Comparison of ENCODE assay signal across 22 mouse cellular contexts in genomic region chr5:9047150-9047790, GRCm38 (mm10). TPM values are rescaled to one million over a fixed set of nuclear protein-coding genes. Genes with fewer than 3 reads are reported as not detected.
DNase-seq lines count a peak whose midpoint lies in the region; ATAC-seq and TF ChIP-seq lines count a peak whose summit lies in the region.
"Had no signal": no experiment of that assay in that cellular context is flagged by ENCODE, and none has a peak within 500 bp of the region (broad histone marks: within the 10 kb centered on the region; RNA-seq: fewer than 3 reads in every experiment).

No protein-coding gene starts in this region.

- TF ChIP-seq EP300 in CH12.LX (IDR thresholded peaks at IDR 0.05; ENCODE audit: low read length): no peak

- H3K27me3 ChIP-seq in liver, adult 2 months (ENCODE audit: control insufficient read depth, insufficient read depth, low read length): no peaks in the 10 kb centered on the region
- no peaks in the 10 kb centered on the region for H3K27me3 ChIP-seq in liver, embryonic 12.5 days (replicated peaks)
- H3K27me3 ChIP-seq in CH12.LX (replicated peaks): no peaks in the 10 kb centered on the region
- no peaks in the 10 kb centered on the region for H3K27me3 ChIP-seq in intestine, postnatal 0 days (replicated peaks; ENCODE audit: control insufficient read depth, insufficient read depth, low read length)
- H3K27me3 ChIP-seq in stomach, embryonic 16.5 days (ENCODE audit: control insufficient read depth, insufficient read depth, low read length): no peaks in the 10 kb centered on the region
- H3K27me3 ChIP-seq in hindbrain, postnatal 0 days (ENCODE audit: insufficient read depth, low read length): no peaks in the 10 kb centered on the region
- H3K27me3 ChIP-seq: embryonic facial prominence, embryonic 12.5 days; forebrain, embryonic 15.5 days; heart, embryonic 15.5 days had no signal

- dilution Hi-C loops in CH12.LX (cut with MboI; ENCODE audit: extremely low pct_ligation_motif_present, extremely low pct_unique_long_range_greater_than_20kb, low sequenced_read_pairs): no loop called here

- H3K4me3 ChIP-seq in liver, adult 2 months (ENCODE audit: insufficient read depth, low read depth, low read length): no peak overlapping the region
- no peak overlapping the region for H3K4me3 ChIP-seq in liver, embryonic 12.5 days
- no peak overlapping the region for H3K4me3 ChIP-seq in CH12.LX (replicated peaks in 1 of 3; ENCODE audit: low read depth in 2 of 3, low read length in 2 of 3, poor library complexity in 1 of 3)
- H3K4me3 ChIP-seq in intestine, postnatal 0 days (ENCODE audit: low read depth, low read length): no peak overlapping the region
- no peak overlapping the region for H3K4me3 ChIP-seq in stomach, embryonic 16.5 days (replicated peaks; ENCODE audit: low read length)
- no peak overlapping the region for H3K4me3 ChIP-seq in hindbrain, postnatal 0 days (ENCODE audit: low read length)
- H3K4me3 ChIP-seq: embryonic facial prominence, embryonic 12.5 days; forebrain, embryonic 15.5 days; heart, adult 2 months; heart, embryonic 15.5 days; hindbrain, embryonic 10.5 days had no signal

- H3K27ac ChIP-seq in liver, adult 2 months (replicated peaks; ENCODE audit: insufficient read depth, low read depth, low read length): peak overlapping the region; percentile 95
- H3K27ac ChIP-seq in liver, embryonic 12.5 days: no peak overlapping the region
- H3K27ac ChIP-seq in CH12.LX (ENCODE audit: insufficient read depth, low read depth): no peak overlapping the region
- H3K27ac ChIP-seq in intestine, postnatal 0 days (ENCODE audit: low read depth, low read length): peak overlapping the region; percentile 54; the same call in 1 of the 2 replicates
- no peak overlapping the region for H3K27ac ChIP-seq in stomach, embryonic 16.5 days (ENCODE audit: low read length)
- H3K27ac ChIP-seq in hindbrain, postnatal 0 days: no peak overlapping the region
- H3K27ac ChIP-seq: embryonic facial prominence, embryonic 12.5 days; forebrain, embryonic 15.5 days; heart, adult 2 months; heart, embryonic 15.5 days; hindbrain, embryonic 10.5 days had no signal

- no peaks in the 10 kb centered on the region for H3K79me2 ChIP-seq in liver, adult 2 months (ENCODE audit: control insufficient read depth, insufficient read depth, low read length)
- no peaks in the 10 kb centered on the region for H3K79me2 ChIP-seq in CH12.LX (replicated peaks; ENCODE audit: control insufficient read depth, extremely low read depth, insufficient read depth, poor library complexity, severe bottlenecking)

- no peak for TF ChIP-seq CTCF in liver, adult 2 months (IDR thresholded peaks at IDR 0.05; ENCODE audit: low read depth, low read length)
- TF ChIP-seq CTCF in CH12.LX (conservative IDR thresholded peaks at IDR 0.05 in 1 of 2, IDR thresholded peaks at IDR 0.05 in 1 of 2; ENCODE audit: low read depth in 2 of 2, low read length in 2 of 2): no peak
- no peak for TF ChIP-seq CTCF in intestine, postnatal 0 days (IDR thresholded peaks at IDR 0.05; ENCODE audit: low read depth)
- no peak for TF ChIP-seq CTCF in hindbrain, postnatal 0 days (IDR thresholded peaks at IDR 0.05; ENCODE audit: low read depth)

- ATAC-seq in liver, embryonic 12.5 days: no peak
- ATAC-seq in intestine, postnatal 0 days: peak; percentile 73
- ATAC-seq in stomach, embryonic 16.5 days (ENCODE audit: insufficient read depth, low FRiP score): peak; percentile 68; the same call in 1 of the 2 replicates
- ATAC-seq in hindbrain, postnatal 0 days: no peak
- ATAC-seq: activated CD4-positive, CD25-positive, alpha-beta regulatory T cell, adult 4 months; forebrain, embryonic 15.5 days; Patski had no signal

- no peaks in the 10 kb centered on the region for H3K36me3 ChIP-seq in liver, adult 2 months (ENCODE audit: control insufficient read depth, insufficient read depth, low read length)
- no peaks in the 10 kb centered on the region for H3K36me3 ChIP-seq in liver, embryonic 12.5 days
- no peaks in the 10 kb centered on the region for H3K36me3 ChIP-seq in CH12.LX (replicated peaks in 1 of 2; ENCODE audit: control insufficient read depth in 1 of 2, insufficient read depth in 1 of 2, low read length in 1 of 2)
- H3K36me3 ChIP-seq in intestine, postnatal 0 days (ENCODE audit: control insufficient read depth, insufficient read depth): no peaks in the 10 kb centered on the region
- no peaks in the 10 kb centered on the region for H3K36me3 ChIP-seq in stomach, embryonic 16.5 days (ENCODE audit: control insufficient read depth, insufficient read depth, low read length)
- no peaks in the 10 kb centered on the region for H3K36me3 ChIP-seq in hindbrain, postnatal 0 days (ENCODE audit: insufficient read depth, low read length)
- H3K36me3 ChIP-seq: embryonic facial prominence, embryonic 12.5 days; forebrain, embryonic 15.5 days; heart, embryonic 15.5 days; hindbrain, embryonic 10.5 days had no signal

- no peak overlapping the region for H3K4me2 ChIP-seq in liver, embryonic 12.5 days
- H3K4me2 ChIP-seq in CH12.LX (ENCODE audit: insufficient read depth, low read depth, poor library complexity, severe bottlenecking): 0 out of 2 replicates have a peak overlapping the region, but pooled peaks have one; percentile 55
- H3K4me2 ChIP-seq in intestine, postnatal 0 days (replicated peaks; ENCODE audit: low read depth): no peak overlapping the region
- no peak overlapping the region for H3K4me2 ChIP-seq in stomach, embryonic 16.5 days (ENCODE audit: low read depth, low read length)
- H3K4me2 ChIP-seq in hindbrain, postnatal 0 days (ENCODE audit: low read depth, low read length): no peak overlapping the region
- H3K4me2 ChIP-seq: embryonic facial prominence, embryonic 12.5 days; forebrain, embryonic 15.5 days; heart, embryonic 11.5 days; heart, embryonic 15.5 days had no signal

- TF ChIP-seq POLR2A in liver, adult 2 months (IDR thresholded peaks at IDR 0.05; ENCODE audit: extremely low read depth, insufficient read depth, low read length): no peak
- no peak for TF ChIP-seq POLR2A in CH12.LX (IDR thresholded peaks at IDR 0.05; ENCODE audit: low read depth, low read length)

- in situ Hi-C loops in CH12.LX (cut with MboI; ENCODE audit: low pct_ligation_motif_present, low pct_unique_long_range_greater_than_20kb, low sequenced_read_pairs): loop anchor here (10.0 kb wide), 1 partner anchor 102 kb away; no protein-coding TSS in a partner anchor

- peaks cover 22% of the 10 kb centered on the region for H3K4me1 ChIP-seq in liver, adult 2 months (ENCODE audit: control insufficient read depth, insufficient read depth, low read length)
- no peaks in the 10 kb centered on the region for H3K4me1 ChIP-seq in liver, embryonic 12.5 days
- peaks cover 11 to 34% of the 10 kb centered on the region in 2 experiments for H3K4me1 ChIP-seq in CH12.LX (ENCODE audit: control insufficient read depth in 1 of 2, insufficient read depth in 2 of 2)
- H3K4me1 ChIP-seq in intestine, postnatal 0 days (replicated peaks; ENCODE audit: control insufficient read depth, insufficient read depth, low read length): no peaks in the 10 kb centered on the region
- H3K4me1 ChIP-seq in stomach, embryonic 16.5 days (ENCODE audit: control insufficient read depth, insufficient read depth, low read length): peaks cover 5% of the 10 kb centered on the region; the same call in 1 of the 2 replicates
- no peaks in the 10 kb centered on the region; the same call in 1 of the 2 replicates for H3K4me1 ChIP-seq in hindbrain, postnatal 0 days (ENCODE audit: insufficient read depth, low read length)
- H3K4me1 ChIP-seq: embryonic facial prominence, embryonic 12.5 days; heart, embryonic 15.5 days had no signal

- peak overlapping the region; percentile 58; the same call in 1 of the 2 replicates for H3K9ac ChIP-seq in liver, adult 2 months (ENCODE audit: low read depth, low read length)
- no peak overlapping the region for H3K9ac ChIP-seq in liver, embryonic 12.5 days
- no peak overlapping the region for H3K9ac ChIP-seq in CH12.LX (ENCODE audit: insufficient read depth, low read depth)
- H3K9ac ChIP-seq in intestine, postnatal 0 days (ENCODE audit: low read depth, low read length): no peak overlapping the region
- H3K9ac ChIP-seq in stomach, embryonic 16.5 days (ENCODE audit: low read length): no peak overlapping the region
- no peak overlapping the region for H3K9ac ChIP-seq in hindbrain, postnatal 0 days (replicated peaks; ENCODE audit: low read length)
- H3K9ac ChIP-seq: embryonic facial prominence, embryonic 12.5 days; forebrain, embryonic 15.5 days; heart, embryonic 15.5 days had no signal

- WGBS in liver, adult 2 months: 35% methylated on average over 10 of the region's 10 CpGs
- WGBS in liver, embryonic 12.5 days (ENCODE audit: insufficient replicate concordance): 65% methylated on average over 10 of the region's 10 CpGs
- WGBS in intestine, postnatal 0 days: 54% methylated on average over 10 of the region's 10 CpGs
- 69% methylated on average over 10 of the region's 10 CpGs for WGBS in stomach, embryonic 16.5 days
- 80% methylated on average over 10 of the region's 10 CpGs for WGBS in hindbrain, postnatal 0 days

- H3K9me3 ChIP-seq in liver, embryonic 12.5 days (replicated peaks): no peaks in the 10 kb centered on the region
- no peaks in the 10 kb centered on the region for H3K9me3 ChIP-seq in CH12.LX (replicated peaks; ENCODE audit: low read length)
- no peaks in the 10 kb centered on the region for H3K9me3 ChIP-seq in intestine, postnatal 0 days (ENCODE audit: control insufficient read depth)
- H3K9me3 ChIP-seq in stomach, embryonic 16.5 days (replicated peaks; ENCODE audit: control insufficient read depth, low read length): no peaks in the 10 kb centered on the region
- no peaks in the 10 kb centered on the region for H3K9me3 ChIP-seq in hindbrain, postnatal 0 days (ENCODE audit: low read length)
- H3K9me3 ChIP-seq: embryonic facial prominence, embryonic 12.5 days; forebrain, embryonic 15.5 days; heart, embryonic 15.5 days; hindbrain, embryonic 10.5 days had no signal

- peak; percentile 91 for DNase-seq in liver, adult 2 months (ENCODE audit: extremely low read depth, low read depth, low spot score)
- DNase-seq in CH12.LX (ENCODE audit: extremely low read depth): no peak
- no peak for DNase-seq in hindbrain, postnatal 0 days (ENCODE audit: low spot score)
- no peak for DNase-seq in kidney, adult 11 months
- no peak for DNase-seq in testis, postnatal 14 days (ENCODE audit: low spot score)
- DNase-seq: adrenal gland, postnatal 14 days; cerebellum, adult 11-12 months; cerebellum, adult 9-10 months; cerebellum, postnatal 25 days; gastrocnemius, postnatal 36 days; heart, adult 2 months; heart, postnatal 14 days had no signal

- TF ChIP-seq RAD21 in CH12.LX (IDR thresholded peaks at IDR 0.05; ENCODE audit: low read depth, low read length): no peak

RNA-seq across cellular contexts. Expression of gene Crot, which starts 50.1 kb away (rescaled TPM):
- total RNA-seq in liver, adult 2 months (2014; rRNA removed): 480 and 523 TPM in 2 replicates
- polyA plus RNA-seq in liver, adult 2 months (2012; rRNA removed): 152 and 154 TPM in 2 replicates
- polyA plus RNA-seq in liver, embryonic 12.5 days (2016; fragmentation: Nextera tagmentation; extraction: Ambion mirVana): 30.1 and 31.4 TPM in 2 replicates
- total RNA-seq in CH12.LX (2012; rRNA removed) (12.4 and 13.4 TPM in 2 replicates), CH12.LX (2014; rRNA removed) (18.2 and 22.4 TPM in 2 replicates)
- polyA plus RNA-seq in CH12.LX (2012; ENCODE audit: insufficient read length, low read depth): 12.0 and 13.5 TPM in 2 replicates
- 133 and 135 TPM in 2 replicates for polyA plus RNA-seq in intestine, postnatal 0 days (2015; fragmentation: Nextera tagmentation; extraction: Ambion mirVana)
- polyA plus RNA-seq in stomach, embryonic 16.5 days (2015; fragmentation: Nextera tagmentation; extraction: Ambion mirVana): 70.9 and 75.3 TPM in 2 replicates
- total RNA-seq in hindbrain, postnatal 0 days (2014; rRNA removed): 18.3 and 20.7 TPM in 2 replicates
- polyA plus RNA-seq in hindbrain, postnatal 0 days (2015; fragmentation: Nextera tagmentation; extraction: Ambion mirVana): 26.0 and 30.3 TPM in 2 replicates

RNA-seq across cellular contexts. Expression of gene Tmem243, which starts 53.2 kb away (rescaled TPM):
- total RNA-seq in liver, adult 2 months (2014; rRNA removed): 79.5 and 96.6 TPM in 2 replicates
- 62.1 and 73.2 TPM in 2 replicates for polyA plus RNA-seq in liver, adult 2 months (2012; rRNA removed)
- 12.3 and 13.0 TPM in 2 replicates for polyA plus RNA-seq in liver, embryonic 12.5 days (2016; fragmentation: Nextera tagmentation; extraction: Ambion mirVana)
- total RNA-seq in CH12.LX (2012; rRNA removed): 56.2 and 74.7 TPM in 2 replicates
- total RNA-seq in CH12.LX (2014; rRNA removed): 102 and 107 TPM in 2 replicates
- polyA plus RNA-seq in CH12.LX (2012; ENCODE audit: insufficient read length, low read depth): 70.6 and 87.0 TPM in 2 replicates
- 116 and 117 TPM in 2 replicates for polyA plus RNA-seq in intestine, postnatal 0 days (2015; fragmentation: Nextera tagmentation; extraction: Ambion mirVana)
- polyA plus RNA-seq in stomach, embryonic 16.5 days (2015; fragmentation: Nextera tagmentation; extraction: Ambion mirVana): 6.9 and 7.9 TPM in 2 replicates
- 5.3 and 6.2 TPM in 2 replicates for total RNA-seq in hindbrain, postnatal 0 days (2014; rRNA removed)
- polyA plus RNA-seq in hindbrain, postnatal 0 days (2015; fragmentation: Nextera tagmentation; extraction: Ambion mirVana): 14.9 and 15.7 TPM in 2 replicates

Comparison
In these comparisons a context has a peak if more than half of its experiments do, and no peak if none do; other contexts are left out.
1. H3K27ac ChIP-seq: peak in liver, adult 2 months (single experiment) and intestine, postnatal 0 days (single experiment); none in liver, embryonic 12.5 days (single experiment), CH12.LX (single experiment), stomach, embryonic 16.5 days (single experiment) and hindbrain, postnatal 0 days (single experiment).
2. ATAC-seq: peak in intestine, postnatal 0 days (single experiment) and stomach, embryonic 16.5 days (single experiment); none in liver, embryonic 12.5 days (single experiment) and hindbrain, postnatal 0 days (single experiment).